Mouse (Mus musculus): ENCODE results near the gene Slc39a3. TPM values are rescaled to one million over a fixed set of nuclear protein-coding genes. Genes with fewer than 3 reads are reported as not detected.

Gene Slc39a3
- polyA plus RNA-seq (2011; ENCODE audit: insufficient read length, low read depth, missing spikeins): 11.9 and 13.1 TPM in 2 replicates

DNA sequence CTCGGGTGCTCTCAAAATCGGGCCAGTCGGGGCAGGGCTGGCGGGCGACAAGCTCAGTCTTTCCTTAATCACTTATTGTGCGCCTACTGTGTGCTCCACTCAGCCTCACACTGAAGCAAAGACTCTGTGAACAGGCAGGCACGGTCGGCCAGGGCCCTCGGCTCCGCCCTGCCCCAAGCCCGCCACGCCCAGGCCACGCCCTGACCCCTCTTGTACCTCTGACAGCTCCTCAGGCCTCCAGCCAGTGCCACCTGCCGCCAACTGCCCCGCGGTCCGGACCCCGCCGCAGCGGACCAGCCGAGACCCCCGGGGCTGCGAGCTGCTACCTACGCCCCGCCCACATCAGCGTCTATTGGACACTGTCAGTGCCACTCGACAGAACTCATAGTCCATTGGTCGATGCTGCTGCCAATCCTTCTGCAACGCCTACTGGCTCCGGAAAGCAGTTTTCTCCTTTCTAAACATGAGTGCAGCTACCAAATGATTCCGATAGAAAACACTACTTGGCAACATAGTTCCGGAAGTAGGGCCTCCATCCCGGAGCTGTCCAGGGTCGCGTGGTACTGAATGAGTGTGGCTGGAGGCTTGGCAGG is at the start of gene Slc39a3:
TSS of gene Slc39a3 (minus strand) at position 439 of the 593 bp plus-strand sequence.
- peak within 1 kb of the TSS; percentile 80 for H3K4me3 ChIP-seq (ENCODE audit: insufficient read depth, low read length)
- TF ChIP-seq CTCF (IDR thresholded peaks at IDR 0.05; ENCODE audit: borderline replicate concordance, insufficient read depth, low read length): no peak
- peak; percentile 56; the same call in 1 of the 2 replicates for TF ChIP-seq POLR2A (IDR thresholded peaks at IDR 0.05; ENCODE audit: low read depth, low read length)
- H3K27ac ChIP-seq (ENCODE audit: insufficient read depth, low read length): no peak within 1 kb of the TSS
- no peaks in the 10 kb centered on the region for H3K4me1 ChIP-seq (ENCODE audit: control insufficient read depth, insufficient read depth, low read length)

DNA sequence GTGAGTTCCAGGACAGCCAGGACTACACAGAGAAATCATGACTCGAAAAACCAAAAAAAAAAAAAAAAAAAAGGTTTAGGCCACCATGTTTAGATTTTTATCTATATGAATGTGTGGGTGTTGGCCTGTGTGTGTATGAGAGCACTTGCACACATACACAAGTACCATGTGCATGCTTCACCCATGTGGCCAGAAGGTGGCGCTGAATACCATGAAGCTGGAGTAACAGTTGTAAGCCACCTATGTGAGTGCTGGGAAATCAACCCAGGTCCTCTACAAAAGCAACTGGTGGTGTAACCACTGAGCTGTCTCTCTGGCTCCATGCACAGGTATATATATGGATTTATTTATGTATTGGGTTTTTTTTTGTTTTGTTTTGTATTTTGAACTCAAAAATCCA is 49.8 kb upstream of the Slc39a3 start:
- Histone ChIP-seq H3K4me1 (ENCODE audit: control insufficient read depth, insufficient read depth, low read length) (no peaks in the 10 kb centered on the region), H3K27ac (ENCODE audit: insufficient read depth, low read length) (no peak overlapping the region), H3K4me3 (ENCODE audit: insufficient read depth, low read length) (no peak overlapping the region)
- TF ChIP-seq POLR2A (IDR thresholded peaks at IDR 0.05; ENCODE audit: low read depth, low read length) (no peak), CTCF (IDR thresholded peaks at IDR 0.05; ENCODE audit: borderline replicate concordance, insufficient read depth, low read length) (no peak)

DNA sequence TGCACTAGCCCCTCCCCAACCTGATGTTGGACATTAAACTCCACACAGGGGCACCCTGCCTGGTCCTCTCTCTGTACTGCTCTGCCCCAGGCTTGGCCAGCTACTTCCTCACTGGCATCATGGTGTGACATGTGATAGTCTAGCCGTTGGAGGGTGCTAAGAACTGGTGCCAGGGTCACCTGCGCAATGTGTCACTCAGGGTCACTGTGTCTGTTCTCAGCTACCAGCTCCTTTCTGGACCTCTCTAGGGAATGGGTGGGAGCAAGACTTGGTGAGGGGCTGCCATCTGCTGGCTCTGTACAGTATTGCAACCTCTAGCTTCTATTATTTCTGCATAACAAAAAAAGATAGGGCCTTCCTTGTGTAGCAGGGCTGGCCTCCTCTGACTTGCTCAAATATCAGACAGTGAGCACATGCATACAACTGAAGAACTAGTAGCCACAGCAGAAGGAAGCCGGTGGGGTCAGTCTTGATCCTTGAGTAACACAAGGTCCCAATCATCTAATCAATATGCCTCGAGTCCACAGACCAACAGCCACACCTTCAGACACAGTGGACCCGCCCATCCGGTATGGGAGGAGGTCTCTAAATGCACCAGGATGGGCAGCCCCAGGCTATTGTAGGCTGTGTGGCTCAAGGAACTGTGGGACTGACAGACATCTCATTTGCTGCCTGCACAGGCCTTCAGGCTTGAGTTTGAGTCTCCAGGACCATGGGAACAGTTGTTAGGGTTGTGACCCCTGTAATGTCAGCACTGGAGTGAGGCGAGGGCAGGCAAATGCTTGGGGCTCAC is 45.1 kb upstream of the Slc39a3 start:
- H3K4me3 ChIP-seq (ENCODE audit: insufficient read depth, low read length): no peak overlapping the region
- H3K27ac ChIP-seq (ENCODE audit: insufficient read depth, low read length): no peak overlapping the region
- no peak for TF ChIP-seq POLR2A (IDR thresholded peaks at IDR 0.05; ENCODE audit: low read depth, low read length)
- peak; percentile 40; the same call in 1 of the 2 replicates for TF ChIP-seq CTCF (IDR thresholded peaks at IDR 0.05; ENCODE audit: borderline replicate concordance, insufficient read depth, low read length)
- no peaks in the 10 kb centered on the region for H3K4me1 ChIP-seq (ENCODE audit: control insufficient read depth, insufficient read depth, low read length)

DNA sequence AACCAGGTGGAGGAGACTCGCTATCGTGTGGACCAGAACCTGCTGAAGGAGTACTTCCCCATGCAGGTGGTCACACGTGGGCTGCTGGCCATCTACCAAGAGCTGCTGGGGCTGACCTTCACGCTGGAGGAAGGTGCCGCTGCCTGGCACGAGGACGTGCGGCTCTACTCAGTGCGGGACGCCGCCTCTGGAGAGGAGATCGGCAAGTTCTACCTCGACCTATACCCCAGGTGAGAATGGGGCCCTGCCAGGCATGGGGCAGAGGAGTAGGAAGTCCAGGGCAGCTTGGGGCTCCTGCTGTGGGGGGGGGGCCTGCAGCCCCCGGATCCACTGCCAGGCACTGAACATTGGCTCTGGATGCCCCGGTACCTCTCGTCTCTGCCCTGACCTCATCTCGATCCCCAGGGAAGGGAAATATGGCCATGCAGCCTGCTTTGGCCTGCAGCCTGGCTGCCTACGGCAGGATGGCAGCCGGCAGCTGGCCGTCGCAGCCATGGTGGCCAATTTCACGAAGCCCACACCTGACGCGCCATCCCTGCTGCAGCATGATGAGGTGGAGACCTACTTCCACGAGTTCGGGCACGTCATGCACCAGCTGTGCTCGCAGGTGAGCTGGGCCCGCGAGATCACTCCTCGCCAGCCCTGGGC is 42.9 kb upstream of the Slc39a3 start:
- no peaks in the 10 kb centered on the region for H3K4me1 ChIP-seq (ENCODE audit: control insufficient read depth, insufficient read depth, low read length)
- no peak overlapping the region for H3K27ac ChIP-seq (ENCODE audit: insufficient read depth, low read length)

DNA sequence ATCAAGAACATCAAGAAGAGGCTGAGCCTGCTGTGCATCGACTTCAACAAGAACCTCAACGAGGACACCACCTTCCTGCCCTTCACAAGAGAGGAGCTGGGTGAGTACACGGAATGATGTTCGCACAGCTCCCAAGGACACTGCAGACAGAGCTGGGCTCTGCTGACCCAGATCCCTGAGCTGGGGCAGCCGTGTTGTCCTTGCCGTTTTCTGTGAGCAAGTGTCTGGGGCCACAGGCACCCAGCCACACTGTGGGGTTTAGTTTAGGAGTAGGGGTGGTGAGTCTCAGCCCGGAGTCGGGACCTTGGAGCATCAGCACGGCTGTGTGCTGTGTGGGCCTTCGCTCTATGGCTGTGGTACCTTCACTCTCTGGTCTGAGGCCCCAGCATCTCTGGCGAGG is 40.7 kb upstream of the Slc39a3 start:
- TF ChIP-seq CTCF (IDR thresholded peaks at IDR 0.05; ENCODE audit: borderline replicate concordance, insufficient read depth, low read length) (no peak), POLR2A (IDR thresholded peaks at IDR 0.05; ENCODE audit: low read depth, low read length) (no peak)
- Histone ChIP-seq H3K4me3 (ENCODE audit: insufficient read depth, low read length) (no peak overlapping the region), H3K27ac (ENCODE audit: insufficient read depth, low read length) (no peak overlapping the region), H3K4me1 (ENCODE audit: control insufficient read depth, insufficient read depth, low read length) (no peaks in the 10 kb centered on the region)

More for the DNA sequence above, 42.9 kb upstream of the Slc39a3 start:
- no peak overlapping the region for H3K4me3 ChIP-seq (ENCODE audit: insufficient read depth, low read length)
- no peak for TF ChIP-seq POLR2A (IDR thresholded peaks at IDR 0.05; ENCODE audit: low read depth, low read length)
- TF ChIP-seq CTCF (IDR thresholded peaks at IDR 0.05; ENCODE audit: borderline replicate concordance, insufficient read depth, low read length): no peak

DNA sequence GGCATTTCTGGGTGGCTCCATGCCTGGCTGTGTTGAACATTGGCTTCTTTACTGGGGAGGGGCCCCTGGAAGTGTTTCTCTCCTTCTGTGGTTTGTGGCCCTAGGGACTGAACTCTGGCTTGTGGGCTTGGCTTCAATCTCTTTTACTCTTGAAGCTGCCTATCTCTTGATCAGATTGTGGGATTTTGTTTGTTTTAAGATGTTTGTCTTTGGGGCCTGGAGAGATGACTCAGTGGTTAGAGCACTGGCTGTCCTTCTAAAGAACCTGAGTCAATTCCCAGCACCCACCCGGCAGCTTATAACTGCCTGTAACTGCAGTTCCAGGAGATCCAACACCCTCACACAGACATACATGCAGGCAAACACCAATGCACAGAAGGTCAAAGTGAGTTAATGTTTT is 39.1 kb upstream of the Slc39a3 start:
- no peak overlapping the region for H3K4me3 ChIP-seq (ENCODE audit: insufficient read depth, low read length)
- no peaks in the 10 kb centered on the region for H3K4me1 ChIP-seq (ENCODE audit: control insufficient read depth, insufficient read depth, low read length)
- TF ChIP-seq CTCF (IDR thresholded peaks at IDR 0.05; ENCODE audit: borderline replicate concordance, insufficient read depth, low read length): no peak
- no peak for TF ChIP-seq POLR2A (IDR thresholded peaks at IDR 0.05; ENCODE audit: low read depth, low read length)
- no peak overlapping the region for H3K27ac ChIP-seq (ENCODE audit: insufficient read depth, low read length)

DNA sequence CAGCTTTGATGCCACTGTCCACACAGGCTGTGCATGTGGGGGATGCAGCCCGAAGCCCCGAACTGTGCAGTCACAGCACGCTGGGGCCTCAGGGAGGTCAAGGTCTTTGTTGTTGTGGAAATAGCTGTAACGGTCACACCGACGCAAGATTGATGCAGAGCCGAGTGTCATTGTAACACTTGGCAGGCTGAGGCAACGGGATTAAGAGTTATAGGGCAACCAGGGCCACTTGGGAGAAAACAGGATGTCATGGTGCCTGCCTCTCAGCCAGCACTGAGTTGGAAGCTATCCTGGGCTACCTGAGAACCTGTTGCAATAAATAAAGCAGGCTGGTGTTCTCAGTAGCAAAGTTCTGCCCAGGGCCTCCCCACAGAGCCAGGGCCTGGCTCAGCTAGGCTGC is 38.5 kb upstream of the Slc39a3 start:
- TF ChIP-seq POLR2A (IDR thresholded peaks at IDR 0.05; ENCODE audit: low read depth, low read length): no peak
- no peak for TF ChIP-seq CTCF (IDR thresholded peaks at IDR 0.05; ENCODE audit: borderline replicate concordance, insufficient read depth, low read length)
- no peak overlapping the region for H3K4me3 ChIP-seq (ENCODE audit: insufficient read depth, low read length)
- H3K4me1 ChIP-seq (ENCODE audit: control insufficient read depth, insufficient read depth, low read length): 0 out of 2 replicates have a peak, but pooled peaks cover 2% of the 10 kb centered on the region
- H3K27ac ChIP-seq (ENCODE audit: insufficient read depth, low read length): no peak overlapping the region

DNA sequence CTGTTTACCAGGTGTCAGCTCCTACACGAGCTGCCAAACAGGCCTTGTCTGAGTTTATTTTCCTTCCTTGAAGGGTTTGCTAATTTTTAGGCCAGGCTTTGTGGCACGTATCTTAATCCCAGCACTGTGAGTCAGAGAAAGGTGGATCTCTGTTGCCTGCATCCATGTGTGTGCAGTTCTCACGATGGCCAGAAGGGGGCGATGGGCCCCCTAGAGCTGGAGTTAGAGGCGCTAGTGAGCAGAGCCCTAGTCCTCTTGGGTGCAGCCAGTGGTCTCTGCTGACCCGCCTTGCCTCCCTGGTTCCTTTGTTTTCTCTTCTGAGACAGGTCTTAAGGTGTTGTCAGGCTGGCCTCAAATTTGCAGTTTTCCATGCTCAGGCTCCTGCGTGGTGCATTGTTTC is 36.2 kb upstream of the Slc39a3 start:
- H3K27ac ChIP-seq (ENCODE audit: insufficient read depth, low read length): no peak overlapping the region

DNA sequence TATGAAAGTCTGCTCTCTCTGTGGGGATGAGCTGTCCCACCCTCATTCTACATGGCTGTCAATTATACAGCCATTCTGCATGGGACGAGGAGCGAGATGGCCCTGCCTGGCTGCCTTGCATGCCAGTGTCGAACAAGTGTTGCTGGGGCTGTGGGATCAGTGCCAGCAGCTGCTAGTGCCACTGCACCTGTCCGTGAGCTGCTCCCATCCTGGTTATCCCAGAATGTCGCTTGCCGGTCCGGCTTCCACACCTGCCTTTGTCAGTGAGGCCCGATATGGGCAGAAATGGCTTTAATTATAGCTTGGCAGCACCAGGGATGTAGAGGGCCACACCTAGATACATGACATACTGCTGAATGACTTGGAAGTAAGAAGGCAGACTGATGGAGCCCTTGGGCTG is 35.1 kb upstream of the Slc39a3 start:
- Histone ChIP-seq H3K4me1 (ENCODE audit: control insufficient read depth, insufficient read depth, low read length) (0 out of 2 replicates have a peak, but pooled peaks cover 2% of the 10 kb centered on the region), H3K27ac (ENCODE audit: insufficient read depth, low read length) (no peak overlapping the region), H3K4me3 (ENCODE audit: insufficient read depth, low read length) (no peak overlapping the region)
- TF ChIP-seq CTCF (IDR thresholded peaks at IDR 0.05; ENCODE audit: borderline replicate concordance, insufficient read depth, low read length): no peak
- no peak for TF ChIP-seq POLR2A (IDR thresholded peaks at IDR 0.05; ENCODE audit: low read depth, low read length)

More for the DNA sequence above, 36.2 kb upstream of the Slc39a3 start:
- Histone ChIP-seq H3K4me1 (ENCODE audit: control insufficient read depth, insufficient read depth, low read length) (0 out of 2 replicates have a peak, but pooled peaks cover 2% of the 10 kb centered on the region), H3K4me3 (ENCODE audit: insufficient read depth, low read length) (no peak overlapping the region)
- TF ChIP-seq CTCF (IDR thresholded peaks at IDR 0.05; ENCODE audit: borderline replicate concordance, insufficient read depth, low read length) (peak; percentile 38; the same call in 1 of the 2 replicates), POLR2A (IDR thresholded peaks at IDR 0.05; ENCODE audit: low read depth, low read length) (no peak)
